Mouse (Mus musculus) 3134 (cell line): ENCODE results near the gene Serpina1c.
"Not testable (repeated sequence)": the region's sequence is repeated elsewhere in the genome, so short reads cannot be mapped to it uniquely, and the experiment has no call there.

Source experiments
- DNase-seq: peaks from one replicate; pipeline ENCODE4 v3.0.0-alpha.2; 2011; ENCODE audit warnings: low spot score; ENCODE audit not compliant: insufficient read length; ENCODE audit errors: extremely low read depth

The Serpina1c gene

DNA sequence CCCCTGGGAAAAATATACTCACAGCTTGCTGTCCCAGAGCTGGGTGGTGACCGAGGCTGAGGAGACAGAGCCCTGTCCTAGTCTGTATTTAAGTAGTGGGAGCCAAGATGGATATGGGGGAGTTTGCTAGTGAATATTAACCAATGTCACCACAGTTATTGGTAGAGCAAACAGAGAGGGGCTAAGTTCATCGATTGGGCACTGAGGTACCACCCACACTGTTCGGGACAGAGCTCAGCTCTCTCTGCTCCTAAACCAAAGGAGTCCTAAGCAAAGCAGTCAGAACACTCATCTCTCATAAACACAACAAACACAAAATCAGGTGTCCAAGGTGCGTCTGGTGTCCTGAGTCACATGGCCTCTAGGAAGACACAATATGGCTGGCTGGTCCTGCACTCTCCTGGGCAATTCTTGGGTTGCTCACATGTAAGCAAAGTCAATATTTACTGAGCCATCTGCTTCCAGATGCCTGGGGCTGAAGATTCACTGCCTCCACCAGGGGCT, at the start of gene Serpina1c:
Serpina1c (minus strand) TSS at position 51 of the 504 bp plus-strand sequence.
- DNase-seq, result not testable (repeated sequence)

DNA sequence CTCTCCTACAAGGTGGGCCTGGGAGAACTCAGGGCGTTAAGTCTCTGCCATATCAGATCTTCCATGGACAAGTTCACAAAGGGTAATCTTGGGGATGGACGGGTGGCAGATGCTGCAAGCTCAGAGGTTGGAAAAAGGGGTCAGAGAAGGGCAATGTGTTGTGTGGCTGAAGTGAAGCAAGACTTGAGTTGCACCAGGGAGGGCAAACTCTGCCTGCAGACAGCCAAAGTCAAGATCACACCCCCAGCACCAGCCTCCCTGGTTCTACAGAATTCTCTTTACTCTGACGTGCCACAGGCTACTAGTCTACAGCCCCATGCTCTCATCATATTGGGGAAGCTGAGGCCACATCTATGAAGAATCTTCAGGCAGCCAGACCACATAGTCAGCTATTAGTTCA, 48.3 kb upstream of the Serpina1c start:
- DNase-seq, result not testable (repeated sequence)

GRCm38 (mm10) chr12:103946243-103946642, 41.6 kb upstream of the Serpina1c start:
- no peak for DNase-seq

DNA sequence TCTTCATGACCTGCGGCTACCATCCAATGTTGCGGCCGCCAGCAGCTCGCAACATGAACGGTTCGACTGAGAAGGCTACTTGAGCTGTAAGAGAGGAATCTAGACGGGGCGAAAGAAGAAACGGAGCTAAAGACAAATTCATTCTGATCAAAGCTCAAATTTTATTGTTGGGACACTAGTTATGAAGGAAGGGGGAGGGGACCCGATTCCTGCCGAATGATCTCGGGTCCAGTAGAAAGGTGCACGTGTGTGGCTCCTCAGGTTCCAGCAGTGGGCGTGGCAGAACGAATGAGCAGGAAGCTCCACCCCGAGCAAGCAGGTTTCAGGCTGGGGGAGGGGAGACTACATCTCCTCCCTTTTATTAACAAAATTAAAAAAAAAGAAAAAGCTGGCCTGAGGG, 4.5 kb upstream of the Serpina1c start:
- DNase-seq, result not testable (repeated sequence)

DNA sequence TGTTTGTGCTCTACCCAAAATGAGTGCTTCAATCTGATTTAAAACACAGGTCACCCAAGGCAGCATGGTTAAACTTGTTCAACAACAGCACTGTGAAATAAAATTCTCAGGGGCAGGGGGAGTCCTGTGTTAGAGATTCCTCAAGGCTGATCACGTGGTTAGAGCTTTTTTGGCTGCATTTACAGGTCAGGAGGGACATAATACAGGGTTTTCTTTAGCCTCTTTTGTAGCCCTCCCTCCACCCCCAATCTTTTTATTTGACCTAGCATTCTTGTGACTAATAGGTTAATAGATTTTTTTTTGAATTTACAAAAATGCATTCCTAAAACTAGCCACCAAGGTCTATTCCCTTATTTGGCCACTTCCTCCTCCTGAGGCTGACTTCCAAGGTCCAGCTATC, 3.1 kb upstream of the Serpina1c start:
- not testable (repeated sequence) for DNase-seq

DNA sequence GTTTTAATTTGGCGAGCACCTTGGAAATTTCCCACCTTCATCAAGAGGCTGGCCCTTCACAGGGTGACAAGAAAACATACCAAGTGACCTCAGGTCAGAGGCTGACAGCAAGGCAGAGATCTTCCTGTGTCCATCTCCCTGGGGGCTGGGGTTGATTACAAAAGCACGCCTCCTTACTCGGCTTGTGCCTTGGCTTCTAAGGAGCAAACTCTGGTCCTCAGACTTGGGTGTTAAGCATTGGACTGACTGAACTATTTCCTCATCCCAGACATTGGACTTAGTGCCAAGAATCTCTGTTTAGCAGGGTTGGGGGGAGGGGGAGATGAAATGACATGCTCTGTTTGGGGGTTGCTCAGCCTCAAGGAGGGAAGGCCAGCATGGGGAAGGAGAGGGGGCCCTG, 2.8 kb downstream of the Serpina1c start:
- not testable (repeated sequence) for DNase-seq

DNA sequence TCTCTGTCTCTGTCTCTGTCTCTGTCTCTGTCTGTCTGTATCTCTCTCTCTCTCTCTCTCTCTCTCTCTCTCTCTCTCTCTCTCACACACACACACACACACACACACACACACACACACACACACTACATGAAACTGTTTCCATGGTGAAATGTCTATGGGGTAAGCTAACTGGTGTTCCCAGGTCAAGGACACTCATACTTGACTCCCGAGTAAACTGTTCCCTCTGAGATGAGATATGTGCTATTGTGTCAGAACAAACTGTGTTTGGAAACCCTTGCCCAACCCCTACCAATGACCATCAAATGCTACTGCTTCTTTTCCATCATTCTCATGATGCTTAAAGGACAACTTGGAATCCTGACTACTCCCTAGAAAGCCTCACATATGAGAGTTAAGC, 37.8 kb downstream of the Serpina1c start:
- not testable (repeated sequence) for DNase-seq

- not testable (repeated sequence) for DNase-seq
These were observed 41.3 kb downstream of the Serpina1c start, which contains the start of gene Serpina1a for GRCm38 (mm10) chr12:103863101-103863974. TSS of gene Serpina1a (minus strand) at chr12:103863562.

GRCm38 (mm10) chr12:103860976-103861375, 43.7 kb downstream of the Serpina1c start:
- DNase-seq, result no peak

GRCm38 (mm10) chr12:103860571-103860970, 44.1 kb downstream of the Serpina1c start:
- not testable (repeated sequence) for DNase-seq

- not testable (repeated sequence) for DNase-seq
These were observed 45.1 kb downstream of the Serpina1c start for GRCm38 (mm10) chr12:103859584-103859983.

DNA sequence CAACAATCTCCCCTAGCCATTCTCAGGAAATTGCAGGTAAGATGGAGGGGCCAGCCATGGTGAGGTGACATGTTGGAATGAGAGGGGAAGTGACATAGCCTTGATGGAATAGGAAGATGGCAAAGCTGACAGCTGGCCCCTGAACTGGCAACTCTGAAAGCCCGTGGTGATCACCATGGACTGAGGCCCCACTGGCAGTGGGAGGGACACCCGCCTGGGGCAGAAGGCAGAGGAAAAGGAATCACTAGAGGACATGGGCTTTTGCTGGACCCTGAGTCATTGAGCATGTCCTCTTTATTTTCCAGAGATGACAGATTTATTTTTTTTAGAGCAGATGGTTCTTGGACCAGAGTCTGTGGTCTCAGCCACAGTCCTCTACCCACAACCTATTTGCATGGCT, 51.7 kb downstream of the Serpina1c start:
- DNase-seq, result not testable (repeated sequence)
